Mouse (Mus musculus) kidney, adult 2 months (tissue): ENCODE results near the gene Sgip1.

Experiments
- CTCF ChIP-seq: fragments of 200-500 bp; conservative IDR thresholded peaks from 2 replicates; pipeline ENCODE4 v1.5.1; 2011; ENCODE audit warnings: low read depth, mild to moderate bottlenecking, control low read depth, low read length, moderate library complexity, mixed read lengths; ENCODE audit not compliant: insufficient read depth, insufficient read length
- POLR2A ChIP-seq: fragments of 200-500 bp; IDR thresholded peaks from one replicate; pipeline ENCODE4 v1.6.1; 2011; ENCODE audit warnings: low read depth, low read length, control low read depth

GRCm38 (mm10) chr4:103013490-103013889, 272.4 kb downstream of the Sgip1 start:
- TF ChIP-seq POLR2A (no peak), CTCF (no peak)
